Mouse (Mus musculus) ES-Bruce4 (cell line): Measurements from ENCODE around the gene Mrpl48.

Experiments used
- CTCF ChIP-seq: IDR thresholded peaks from one replicate; pipeline ENCODE4 v1.8.1; 2011; ENCODE audit warnings: low read depth, low read length
- EP300 ChIP-seq: IDR thresholded peaks from 2 replicates; pipeline ENCODE4 v1.6.1; 2011; ENCODE audit warnings: low read depth, low read length; ENCODE audit not compliant: insufficient read depth
- POLR2A ChIP-seq: IDR thresholded peaks from one replicate; pipeline ENCODE4 v1.8.1; 2011; ENCODE audit warnings: low read length; ENCODE audit not compliant: insufficient read depth

DNA sequence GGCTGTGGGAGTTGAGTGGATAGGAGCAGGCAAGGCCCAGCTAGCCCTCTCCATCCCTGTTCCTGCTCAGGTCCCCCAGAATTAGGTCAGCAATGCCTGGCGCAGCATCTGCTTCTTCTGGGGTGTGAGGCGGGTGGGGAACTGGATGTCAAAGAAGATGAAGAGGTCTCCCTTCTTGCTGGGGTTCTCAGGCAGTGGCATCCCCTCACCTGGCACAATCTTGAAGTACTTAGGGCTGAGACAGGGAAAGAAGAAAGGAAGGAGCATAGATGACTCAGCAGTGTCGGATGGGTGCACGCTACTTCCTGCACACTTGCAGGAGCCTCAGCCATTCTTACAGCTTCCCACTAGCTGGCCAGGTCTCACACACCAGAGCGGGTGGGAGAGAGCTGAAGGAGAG lies 105.0 kb downstream of the Mrpl48 start:
- TF ChIP-seq POLR2A (no peak), CTCF (no peak), EP300 (no peak)
